Mouse (Mus musculus) stomach, postnatal 0 days (tissue): ENCODE measurements around the gene Khsrp. TPM values are rescaled to one million over a fixed set of nuclear protein-coding genes. Genes with fewer than 3 reads are reported as not detected.
A peak's percentile ranks its signal among the peaks of the same experiment; 100 is the strongest.

Source experiments
- ATAC-seq: fragments of 200-750 bp; cut with Nextera tagmentation; 2 replicates; pipeline ENCODE4 v1.8.0; 2017; ENCODE audit not compliant: low FRiP score, low TSS enrichment
- DNase-seq: peaks from one replicate; pipeline ENCODE4 v3.0.0-alpha.2; 2016; ENCODE audit warnings: low spot score
- H3K27ac ChIP-seq: fragments of 300-500 bp; sonication (generic); replicated peaks from 2 replicates; pipeline ENCODE4 v1.5.1; 2014; ENCODE audit warnings: mild to moderate bottlenecking, control low read depth
- H3K27me3 ChIP-seq: fragments of 300-500 bp; sonication (generic); 2 replicates; pipeline ENCODE4 v1.6.1; 2014; ENCODE audit warnings: low read length; ENCODE audit not compliant: control insufficient read depth, insufficient read depth
- H3K36me3 ChIP-seq: fragments of 300-500 bp; sonication (generic); 2 replicates; pipeline ENCODE4 v1.6.1; 2014; ENCODE audit warnings: low read length, mixed read lengths; ENCODE audit not compliant: control insufficient read depth, insufficient read depth
- H3K4me1 ChIP-seq: fragments of 300-500 bp; sonication (generic); replicated peaks from 2 replicates; pipeline ENCODE4 v1.6.1; 2014; ENCODE audit warnings: antibody characterized with exemption; ENCODE audit not compliant: control insufficient read depth, insufficient read depth
- H3K4me2 ChIP-seq: fragments of 300-500 bp; sonication (generic); replicated peaks from 2 replicates; pipeline ENCODE4 v1.6.1; 2014; ENCODE audit warnings: low read depth, mild to moderate bottlenecking, control low read depth, moderate library complexity
- H3K4me3 ChIP-seq: fragments of 300-500 bp; sonication (generic); 2 replicates; pipeline ENCODE4 v1.5.1; 2014; ENCODE audit warnings: low read depth, low read length, control low read depth
- H3K9ac ChIP-seq: fragments of 300-500 bp; sonication (generic); 2 replicates; pipeline ENCODE4 v1.6.1; 2014; ENCODE audit warnings: mild to moderate bottlenecking, low read length, control low read depth, mixed read lengths
- H3K9me3 ChIP-seq: fragments of 300-500 bp; sonication (generic); 2 replicates; pipeline ENCODE4 v1.6.1; 2016; ENCODE audit warnings: low read length; ENCODE audit not compliant: control insufficient read depth
- CTCF ChIP-seq: IDR thresholded peaks from 2 replicates; pipeline ENCODE4 v1.5.1; 2016; ENCODE audit warnings: antibody characterized with exemption, low read depth, mild to moderate bottlenecking, moderate library complexity
- EP300 ChIP-seq: optimal IDR thresholded peaks from 2 replicates; pipeline ENCODE3; 2016; ENCODE audit warnings: antibody characterized with exemption
- WGBS: fragments of 180-500 bp; shearing (Covaris S2); extraction: QIAGEN DNeasy Blood & Tissue Kit; methylation state at CpG from one replicate; pipeline ENCODE4 v1.1.7; 2014; 5-methylcytosine and 5-hydroxymethylcytosine counted together
- polyA plus RNA-seq: library from polyadenylated mRNA; unstranded; fragments of >200 nt; fragmentation: Nextera tagmentation; extraction: Ambion mirVana; gene quantifications from 2 replicates; pipeline ENCODE4 v1.2.1, GENCODE M21; 2015

The Khsrp gene
- polyA plus RNA-seq, 1 experiment from 2014 or later = 18.2 TPM

GRCm38 (mm10) chr17:57020960-57021359, 10.4 kb downstream of the Khsrp start:
- WGBS = 88% methylated on average over 5 of the region's 5 CpGs
- Histone ChIP-seq H3K27me3 (no peaks in the 10 kb centered on the region), H3K36me3 (peaks cover 39% of the 10 kb centered on the region), H3K4me3 (no peak overlapping the region), H3K4me1 (no peaks in the 10 kb centered on the region), H3K9ac (no peak overlapping the region), H3K27ac (no peak overlapping the region), H3K9me3 (no peaks in the 10 kb centered on the region), H3K4me2 (no peak overlapping the region)
- ATAC-seq (no peak), DNase-seq (no peak)
- no peak for TF ChIP-seq CTCF
- no peak for TF ChIP-seq EP300

- TF ChIP-seq CTCF (no peak), EP300 (no peak)
- no peak overlapping the region for H3K4me2 ChIP-seq
- DNase-seq (no peak), ATAC-seq (no peak)
- 71% methylated on average over 2 of the region's 2 CpGs for WGBS
- H3K27me3 ChIP-seq = no peaks in the 10 kb centered on the region
- no peak overlapping the region for H3K27ac ChIP-seq
- peaks cover 28% of the 10 kb centered on the region for H3K36me3 ChIP-seq
- H3K4me3 ChIP-seq = no peak overlapping the region
- no peak overlapping the region for H3K9ac ChIP-seq
- no peaks in the 10 kb centered on the region for H3K9me3 ChIP-seq
- no peaks in the 10 kb centered on the region for H3K4me1 ChIP-seq
Observed at GRCm38 (mm10) chr17:57019693-57020092, 11.6 kb downstream of the Khsrp start.

DNA sequence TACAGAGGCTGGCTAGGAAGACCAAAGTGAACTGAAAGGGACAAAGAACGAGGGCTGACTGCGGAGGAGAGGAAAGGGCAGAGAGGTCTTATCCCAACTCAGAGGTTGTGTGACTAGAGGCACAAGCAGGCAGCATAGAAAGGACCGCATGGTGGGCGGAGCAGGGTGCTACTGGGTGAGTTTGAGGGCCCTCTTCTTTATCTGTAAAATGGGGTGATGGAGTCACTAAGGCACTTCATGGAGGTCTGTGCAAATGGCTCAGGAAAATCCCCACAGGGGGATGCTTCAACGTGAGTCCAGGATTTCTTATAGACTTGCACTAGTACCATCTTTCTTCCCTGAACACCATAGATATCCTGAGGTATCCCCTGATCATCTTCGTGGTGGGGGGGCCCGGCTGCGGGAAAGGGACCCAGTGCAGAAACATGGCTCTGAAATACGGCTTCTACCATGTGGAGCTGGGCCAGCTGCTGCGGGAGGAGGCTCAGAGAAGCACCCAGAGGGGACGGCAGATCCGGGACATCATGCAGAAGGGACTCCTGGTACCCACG, 19.0 kb downstream of the Khsrp start:
- no peak for ATAC-seq
- Histone ChIP-seq H3K4me2 (peak overlapping the region; percentile 86), H3K36me3 (no peaks in the 10 kb centered on the region), H3K27ac (peak overlapping the region; percentile 92), H3K9me3 (no peaks in the 10 kb centered on the region), H3K9ac (peak overlapping the region; percentile 79; the same call in 1 of the 2 replicates), H3K27me3 (no peaks in the 10 kb centered on the region), H3K4me1 (peaks cover 5% of the 10 kb centered on the region; the same call in 1 of the 2 replicates), H3K4me3 (peak overlapping the region; percentile 64; the same call in 1 of the 2 replicates)
- DNase-seq = no peak
- no peak for TF ChIP-seq EP300
- no peak for TF ChIP-seq CTCF
- 63% methylated on average over 13 of the region's 13 CpGs for WGBS

DNA sequence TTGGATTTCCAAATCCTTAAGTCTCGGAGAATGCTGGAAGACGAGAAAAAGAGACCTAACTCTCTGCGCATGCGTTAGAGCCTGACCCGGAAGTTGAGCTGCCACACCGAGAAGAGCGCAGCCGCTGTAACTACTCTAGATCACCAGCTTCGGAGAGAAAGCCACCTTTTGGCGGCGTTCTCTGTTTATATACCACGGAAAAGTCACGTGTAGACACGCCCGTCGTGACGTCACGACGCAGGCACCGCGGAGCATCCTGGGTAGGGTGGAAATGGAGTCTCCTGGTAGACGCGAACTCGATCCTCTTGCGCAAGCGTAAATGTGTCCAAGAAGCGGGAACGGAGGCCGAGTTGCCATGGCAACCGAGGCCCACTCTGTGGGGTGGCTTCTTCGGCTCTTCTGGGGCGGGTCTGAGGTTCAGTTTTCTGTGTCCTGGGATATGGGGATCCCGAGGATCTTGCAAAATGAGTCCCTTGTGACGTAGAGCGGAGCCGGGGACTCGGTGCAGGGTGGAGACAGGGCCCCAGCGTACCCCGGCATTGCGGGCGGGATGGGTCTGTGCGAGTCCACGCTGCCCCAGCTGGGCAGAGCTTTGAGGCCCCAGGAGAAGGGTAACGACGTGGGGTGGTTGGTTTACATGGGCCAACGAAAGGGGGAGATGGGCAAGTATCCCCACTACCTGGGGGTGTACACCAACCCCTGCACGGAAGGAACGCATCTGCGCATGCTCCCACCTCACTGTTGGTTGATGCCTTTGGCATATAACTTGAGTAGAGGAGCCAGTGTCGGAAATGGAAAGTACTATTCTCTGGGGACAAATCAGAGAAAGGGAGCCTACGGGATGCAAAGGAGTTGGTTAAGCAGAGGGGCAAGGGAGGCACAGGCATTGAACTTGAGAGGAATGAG, 19.8 kb downstream of the Khsrp start, which contains the start of the genes Gtf2f1 and Gm17949:
Gene Gtf2f1, minus strand, starts transcription at position 53 of the 906 bp plus-strand sequence.
Gene Gm17949, plus strand, starts transcription at position 234 of the 906 bp plus-strand sequence.
- peaks cover 3% of the 10 kb centered on the region; the same call in 1 of the 2 replicates for H3K36me3 ChIP-seq
- H3K9ac ChIP-seq = peak within 1 kb of the TSS; percentile 79
- H3K27me3 ChIP-seq = no peaks in the 10 kb centered on the region
- under 1% methylated on average over 51 of the region's 51 CpGs for WGBS
- peak within 1 kb of the TSS; percentile 90 for H3K4me2 ChIP-seq
- H3K27ac ChIP-seq = peak within 1 kb of the TSS; percentile 92
- DNase-seq (peak; percentile 96), ATAC-seq (peak; percentile 90)
- peak within 1 kb of the TSS; percentile 64 for H3K4me3 ChIP-seq
- H3K4me1 ChIP-seq = peaks cover 5% of the 10 kb centered on the region; the same call in 1 of the 2 replicates
- no peaks in the 10 kb centered on the region for H3K9me3 ChIP-seq
- TF ChIP-seq EP300 = no peak
- peak; percentile 48 for TF ChIP-seq CTCF

- peak; percentile 26 for ATAC-seq
- TF ChIP-seq CTCF (no peak), EP300 (no peak)
- Histone ChIP-seq H3K27me3 (no peaks in the 10 kb centered on the region), H3K27ac (peak overlapping the region; percentile 85), H3K9ac (peak overlapping the region; percentile 73), H3K4me2 (peak overlapping the region; percentile 90), H3K4me1 (peaks cover 5% of the 10 kb centered on the region; the same call in 1 of the 2 replicates), H3K36me3 (peaks cover 5% of the 10 kb centered on the region; the same call in 1 of the 2 replicates), H3K9me3 (no peaks in the 10 kb centered on the region), H3K4me3 (peak overlapping the region; percentile 64)
- WGBS = 2% methylated on average over 19 of the region's 19 CpGs
- no peak for DNase-seq
Observed at GRCm38 (mm10) chr17:57010911-57011235, 20.4 kb downstream of the Khsrp start.
